Mouse (Mus musculus): ENCODE data around the gene Ap2a1. TPM values are rescaled to one million over a fixed set of nuclear protein-coding genes. Genes with fewer than 3 reads are reported as not detected.

Gene Ap2a1
- total RNA-seq, 1 experiment from 2014 or later = 115 TPM

GRCm38 (mm10) chr7:44952611-44953306 is 23.5 kb upstream of the Ap2a1 start:
- peak; percentile 91 for DNase-seq

GRCm38 (mm10) chr7:44951960-44952359 is 22.7 kb upstream of the Ap2a1 start:
- peak; percentile 82 for DNase-seq

- no peak for DNase-seq
Observed at GRCm38 (mm10) chr7:44949922-44950321, 20.6 kb upstream of the Ap2a1 start.

- DNase-seq = no peak
Observed at GRCm38 (mm10) chr7:44942904-44943303, 13.6 kb upstream of the Ap2a1 start, which contains the start of gene Tsks. Tsks (plus strand) TSS chr7:44943204.

- no peak for DNase-seq
Observed at GRCm38 (mm10) chr7:44938680-44939079, 9.4 kb upstream of the Ap2a1 start.

GRCm38 (mm10) chr7:44928570-44928969 is 726 bp downstream of the Ap2a1 start:
- DNase-seq = no peak

- DNase-seq = no peak
Observed at GRCm38 (mm10) chr7:44925468-44925867, 3.8 kb downstream of the Ap2a1 start.

GRCm38 (mm10) chr7:44922530-44922929 is 6.8 kb downstream of the Ap2a1 start:
- no peak for DNase-seq

- no peak for DNase-seq
Observed at GRCm38 (mm10) chr7:44919127-44919526, 10.2 kb downstream of the Ap2a1 start.

- no peak for DNase-seq
Observed at GRCm38 (mm10) chr7:44918219-44918618, 11.1 kb downstream of the Ap2a1 start.

GRCm38 (mm10) chr7:44916881-44917280 is 12.4 kb downstream of the Ap2a1 start:
- no peak for DNase-seq

GRCm38 (mm10) chr7:44916191-44916590 is 13.1 kb downstream of the Ap2a1 start:
- DNase-seq = no peak

- DNase-seq = no peak
Observed at GRCm38 (mm10) chr7:44915314-44915713, 14.0 kb downstream of the Ap2a1 start.

GRCm38 (mm10) chr7:44914396-44914795 is 14.9 kb downstream of the Ap2a1 start:
- no peak for DNase-seq

- peak; percentile 72 for DNase-seq
Observed at GRCm38 (mm10) chr7:44908706-44909476, 20.4 kb downstream of the Ap2a1 start.

GRCm38 (mm10) chr7:44905430-44905829 is 23.9 kb downstream of the Ap2a1 start:
- no peak for DNase-seq

- no peak for DNase-seq
Observed at GRCm38 (mm10) chr7:44901230-44901722, 28.0 kb downstream of the Ap2a1 start.

GRCm38 (mm10) chr7:44900632-44901031 is 28.7 kb downstream of the Ap2a1 start:
- no peak for DNase-seq

- peak; percentile 45 for DNase-seq
Observed at GRCm38 (mm10) chr7:44898607-44899006, 30.7 kb downstream of the Ap2a1 start.

GRCm38 (mm10) chr7:44896499-44896898 is 32.8 kb downstream of the Ap2a1 start:
- no peak for DNase-seq

- peak; percentile 84 for DNase-seq
Observed at GRCm38 (mm10) chr7:44895593-44896434, 33.5 kb downstream of the Ap2a1 start, which contains the start of gene Fuz. Fuz (plus strand) TSS chr7:44896079.

GRCm38 (mm10) chr7:44895206-44895592 is 34.1 kb downstream of the Ap2a1 start:
- no peak for DNase-seq

Data from adrenal gland, postnatal 25 days (tissue).